20 mouse cellular contexts compared by ENCODE assay signal in genomic region chr2:90660947-90661346, GRCm38 (mm10). TPM values are rescaled to one million over a fixed set of nuclear protein-coding genes. Genes with fewer than 3 reads are reported as not detected.
A peak's percentile ranks its signal among the peaks of the same experiment; 100 is the strongest.
DNase-seq lines count a peak whose midpoint lies in the region; ATAC-seq and TF ChIP-seq lines count a peak whose summit lies in the region.
"Had no signal": no experiment of that assay in that cellular context is flagged by ENCODE, and none has a peak within 500 bp of the region (broad histone marks: within the 10 kb centered on the region; RNA-seq: fewer than 3 reads in every experiment).

No protein-coding gene starts in this region.

- peaks cover 15% of the 10 kb centered on the region; the same call in 1 of the 2 replicates for H3K4me1 ChIP-seq in heart, embryonic 10.5 days
- peaks cover 52% of the 10 kb centered on the region for H3K4me1 ChIP-seq in erythroblast, embryonic 14.5 days (ENCODE audit: control insufficient read depth)
- H3K4me1 ChIP-seq in liver, embryonic 13.5 days (replicated peaks) = peaks cover 46% of the 10 kb centered on the region
- H3K4me1 ChIP-seq: midbrain, embryonic 12.5 days; neural tube, embryonic 12.5 days had no signal

- DNase-seq in heart, embryonic 10.5 days (ENCODE audit: low spot score) = peak; percentile 62
- no peak for DNase-seq in heart, adult 8-10 months (ENCODE audit: low spot score)
- DNase-seq in liver, embryonic 13.5 days = no peak
- DNase-seq in adrenal gland, postnatal 25 days = no peak
- DNase-seq in right cerebral cortex, postnatal 10 days (ENCODE audit: low spot score in 2 of 2) = no peak
- no peak for DNase-seq in left cerebral cortex, postnatal 14 days (ENCODE audit: low spot score in 2 of 2)
- DNase-seq: adrenal gland, postnatal 14 days; cerebellum, adult 2 months; heart, postnatal 36 days; lung, adult 2 months; spleen, adult 18-20 months; thymus, postnatal 4 days had no signal

- H3K9ac ChIP-seq in liver, embryonic 13.5 days = peak overlapping the region; percentile 49; the same call in 1 of the 2 replicates
- H3K9ac ChIP-seq: embryonic facial prominence, embryonic 12.5 days; hindbrain, embryonic 14.5 days; midbrain, embryonic 12.5 days; neural tube, embryonic 12.5 days had no signal

- H3K4me2 ChIP-seq in liver, embryonic 13.5 days = peak overlapping the region; percentile 43
- peak overlapping the region; percentile 25 for H3K4me2 ChIP-seq in myocyte (ENCODE audit: low read depth)
- H3K4me2 ChIP-seq: embryonic facial prominence, embryonic 12.5 days; hindbrain, embryonic 14.5 days; midbrain, embryonic 12.5 days; neural tube, embryonic 12.5 days had no signal

- 0 out of 2 replicates have a peak overlapping the region, but pooled peaks have one; percentile 12 for H3K27ac ChIP-seq in heart, embryonic 10.5 days
- H3K27ac ChIP-seq in liver, embryonic 13.5 days = peak overlapping the region; percentile 92
- H3K27ac ChIP-seq: embryonic facial prominence, embryonic 12.5 days; hindbrain, embryonic 14.5 days; left cerebral cortex, adult 2 months; midbrain, embryonic 12.5 days; neural tube, embryonic 12.5 days had no signal

- H3ac ChIP-seq in myocyte (ENCODE audit: control insufficient read depth, insufficient read length) = no peak overlapping the region

- H3K79me2 ChIP-seq in myocyte (ENCODE audit: control insufficient read depth, insufficient read depth) = no peaks in the 10 kb centered on the region

- ATAC-seq in liver, embryonic 13.5 days (ENCODE audit: low read depth) = peak; percentile 65
- ATAC-seq: Patski had no signal

- no peak for TF ChIP-seq POLR2A in myocyte (IDR thresholded peaks at IDR 0.05; ENCODE audit: insufficient read length, low read depth)

- no peak overlapping the region for H3K4me3 ChIP-seq in heart, embryonic 10.5 days
- H3K4me3 ChIP-seq in erythroblast, embryonic 14.5 days (replicated peaks) = peak overlapping the region; percentile 37
- H3K4me3 ChIP-seq in liver, embryonic 13.5 days (replicated peaks) = no peak overlapping the region
- H3K4me3 ChIP-seq in myocyte = no peak overlapping the region
- H3K4me3 ChIP-seq: embryonic facial prominence, embryonic 12.5 days; left cerebral cortex, adult 2 months; midbrain, embryonic 12.5 days; neural tube, embryonic 12.5 days had no signal

- H3K36me3 ChIP-seq in heart, embryonic 10.5 days = no peaks in the 10 kb centered on the region
- peaks cover 4% of the 10 kb centered on the region; the same call in 1 of the 2 replicates for H3K36me3 ChIP-seq in erythroblast, embryonic 14.5 days (ENCODE audit: control insufficient read depth)
- no peaks in the 10 kb centered on the region for H3K36me3 ChIP-seq in liver, embryonic 13.5 days
- no peaks in the 10 kb centered on the region for H3K36me3 ChIP-seq in myocyte (ENCODE audit: control insufficient read depth, insufficient read depth)
- H3K36me3 ChIP-seq: embryonic facial prominence, embryonic 12.5 days; midbrain, embryonic 12.5 days; neural tube, embryonic 12.5 days had no signal

- no peaks in the 10 kb centered on the region for H3K9me3 ChIP-seq in heart, embryonic 10.5 days
- no peaks in the 10 kb centered on the region for H3K9me3 ChIP-seq in erythroblast, embryonic 14.5 days (ENCODE audit: control insufficient read depth, low read length)
- H3K9me3 ChIP-seq in liver, embryonic 13.5 days (replicated peaks) = no peaks in the 10 kb centered on the region
- H3K9me3 ChIP-seq: embryonic facial prominence, embryonic 12.5 days; midbrain, embryonic 12.5 days; neural tube, embryonic 12.5 days had no signal

- intact Hi-C loops in left cerebral cortex, postnatal 14 days (cut with DNase I) = no loop called here

- no peaks in the 10 kb centered on the region for H3K27me3 ChIP-seq in heart, embryonic 10.5 days (ENCODE audit: insufficient read depth, poor library complexity, severe bottlenecking)
- no peaks in the 10 kb centered on the region for H3K27me3 ChIP-seq in erythroblast, embryonic 14.5 days (ENCODE audit: control insufficient read depth)
- no peaks in the 10 kb centered on the region for H3K27me3 ChIP-seq in liver, embryonic 13.5 days
- no peaks in the 10 kb centered on the region for H3K27me3 ChIP-seq in myocyte (ENCODE audit: control insufficient read depth, insufficient read depth, insufficient read length)
- H3K27me3 ChIP-seq: embryonic facial prominence, embryonic 12.5 days; midbrain, embryonic 12.5 days; neural tube, embryonic 12.5 days; Patski had no signal

- WGBS in heart, embryonic 10.5 days = 61% methylated on average over 1 of the region's 1 CpGs
- 26% methylated on average over 1 of the region's 1 CpGs for WGBS in liver, embryonic 13.5 days (ENCODE audit: insufficient replicate concordance)

TF ChIP-seq in myocyte, 11 proteins besides CTCF, POLR2A, EP300 and RAD21:
- TF ChIP-seq MYOG (IDR thresholded peaks at IDR 0.05; ENCODE audit: control insufficient read depth in 1 of 3, insufficient read depth in 1 of 3, insufficient read length in 2 of 3, low read depth in 2 of 3) (no peak), CEBPB (IDR thresholded peaks at IDR 0.05; ENCODE audit: insufficient read depth, poor library complexity, severe bottlenecking) (no peak), POLR2AphosphoS2 (IDR thresholded peaks at IDR 0.05; ENCODE audit: insufficient read length, low read depth) (no peak), TCF3 (IDR thresholded peaks at IDR 0.05; ENCODE audit: insufficient read length, low read depth) (no peak), E2F4 (IDR thresholded peaks at IDR 0.05; ENCODE audit: insufficient read depth) (no peak), TCF12 (IDR thresholded peaks at IDR 0.05; ENCODE audit: insufficient read depth, poor library complexity, severe bottlenecking) (no peak), USF1 (IDR thresholded peaks at IDR 0.05; ENCODE audit: low read depth) (no peak), MYOD1 (IDR thresholded peaks at IDR 0.05; ENCODE audit: control insufficient read depth in 1 of 3, insufficient read length in 2 of 3, low read depth in 2 of 3) (no peak), REST (IDR thresholded peaks at IDR 0.05; ENCODE audit: insufficient read depth, insufficient read length) (no peak), MAX (IDR thresholded peaks at IDR 0.05; ENCODE audit: low read depth) (no peak), SRF (IDR thresholded peaks at IDR 0.05; ENCODE audit: control insufficient read depth, insufficient read length, low read depth) (no peak)

RNA-seq across cellular contexts. Expression of gene Nup160, which starts 16.1 kb away (rescaled TPM):
- polyA plus RNA-seq in heart, embryonic 10.5 days (2016; fragmentation: Nextera tagmentation; extraction: Ambion mirVana) = 45.3 and 49.2 TPM in 2 replicates
- 10 to 100 TPM in 3 of 4 experiments, 1 to 10 TPM in 1; 9.6 to 14.1 (median 13.6) TPM for total RNA-seq in heart, adult 8-10 months (2022)
- polyA plus RNA-seq in erythroblast, embryonic 14.5 days (2012) = 0.41 and 0.84 TPM in 2 replicates
- 35.1 and 44.0 TPM in 2 replicates for polyA plus RNA-seq in liver, embryonic 13.5 days (2015; fragmentation: Nextera tagmentation; extraction: Ambion mirVana)
- polyA plus RNA-seq in myocyte (2012; fragmentation: generic; extraction: Trizol) = 7.8 TPM
- 19.7 and 23.4 TPM in 2 replicates for total RNA-seq in adrenal gland, postnatal 25 days (2021)
- total RNA-seq in left cerebral cortex, postnatal 14 days (2021) = 10 to 100 TPM; 16.9 to 20.0 TPM
